Mouse (Mus musculus): ENCODE data around the gene Hapln4.
"Not testable (repeated sequence)": the region's sequence is repeated elsewhere in the genome, so short reads cannot be mapped to it uniquely, and the experiment has no call there.

Hapln4 gene

DNA sequence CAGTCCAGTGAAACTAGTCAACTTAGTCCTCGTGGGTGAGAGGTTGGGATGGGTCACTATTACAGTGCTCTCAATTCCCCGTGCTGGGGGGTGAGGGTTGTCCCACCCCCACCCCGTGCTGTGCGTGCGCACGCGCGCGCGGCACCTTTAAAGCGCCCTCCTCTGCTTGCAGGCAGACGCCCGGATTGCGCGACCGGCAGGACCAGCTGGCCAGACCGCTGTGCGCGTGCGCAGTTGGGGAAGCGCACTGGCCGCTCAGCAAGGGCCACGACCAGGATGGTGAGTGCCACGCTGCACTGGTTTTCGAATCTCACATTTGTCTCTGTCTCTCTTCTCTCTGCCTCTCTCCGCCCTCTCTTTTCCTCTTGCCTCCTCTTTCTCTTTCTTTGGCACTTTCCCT, at the start of gene Hapln4:
TSS of gene Hapln4 (plus strand) at position 173 of the 400 bp plus-strand sequence.
- DNase-seq (ENCODE audit: low read depth in 2 of 2, low spot score in 2 of 2), result no peak

DNA sequence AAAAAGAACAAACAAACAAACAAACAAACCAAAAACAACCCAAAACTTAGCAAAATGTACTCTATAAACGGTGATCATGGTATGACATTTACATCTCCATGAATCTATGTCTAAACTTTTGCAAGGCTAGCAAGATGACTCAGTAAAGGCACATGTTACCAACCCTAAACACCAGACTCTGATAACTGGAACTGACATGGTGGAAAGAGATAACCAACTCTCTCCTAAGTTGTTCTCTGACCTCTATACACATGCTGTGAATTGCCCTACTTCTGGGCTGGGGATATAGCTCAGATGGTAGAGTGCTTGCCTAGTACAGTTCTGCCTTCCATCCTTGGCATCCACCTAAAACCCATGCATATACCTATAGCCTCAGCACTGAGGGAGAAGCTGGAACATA, 45.3 kb upstream of the Hapln4 start:
- DNase-seq (ENCODE audit: low read depth in 2 of 2, low spot score in 2 of 2), result no peak

DNA sequence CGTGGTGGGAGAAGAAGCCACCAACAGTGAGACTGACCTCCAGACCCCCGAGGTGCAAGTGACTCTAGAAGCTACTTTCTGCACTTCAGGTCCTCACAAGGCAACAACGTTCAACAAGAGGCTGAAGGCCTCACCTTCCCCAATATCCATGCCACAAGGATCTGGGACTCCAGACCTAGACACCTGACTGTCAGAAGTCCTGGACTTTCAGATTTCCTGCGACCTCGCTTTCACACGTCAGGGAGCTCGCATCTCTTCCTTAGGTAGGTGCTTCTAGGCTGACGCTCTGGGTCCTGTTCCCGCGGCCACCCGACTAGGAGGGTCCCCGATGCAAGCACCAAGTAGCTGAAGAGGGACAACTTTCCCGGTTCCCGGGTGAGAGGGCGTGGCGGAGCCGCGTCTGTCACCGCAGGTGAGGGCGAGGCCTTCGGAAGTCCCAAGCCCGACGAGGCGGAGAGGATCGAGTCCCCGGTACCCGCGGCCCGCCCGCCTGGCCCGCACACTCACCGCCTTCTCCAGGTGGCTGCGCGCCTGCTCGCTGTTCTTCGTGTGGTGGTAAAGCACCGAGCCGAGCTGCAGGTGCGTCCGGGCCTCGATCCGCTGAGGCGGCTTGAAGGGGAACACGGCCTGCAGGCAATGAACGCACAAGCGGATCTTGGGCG, 41.2 kb upstream of the Hapln4 start:
- no peak for DNase-seq (ENCODE audit: low read depth in 2 of 2, low spot score in 2 of 2)

DNA sequence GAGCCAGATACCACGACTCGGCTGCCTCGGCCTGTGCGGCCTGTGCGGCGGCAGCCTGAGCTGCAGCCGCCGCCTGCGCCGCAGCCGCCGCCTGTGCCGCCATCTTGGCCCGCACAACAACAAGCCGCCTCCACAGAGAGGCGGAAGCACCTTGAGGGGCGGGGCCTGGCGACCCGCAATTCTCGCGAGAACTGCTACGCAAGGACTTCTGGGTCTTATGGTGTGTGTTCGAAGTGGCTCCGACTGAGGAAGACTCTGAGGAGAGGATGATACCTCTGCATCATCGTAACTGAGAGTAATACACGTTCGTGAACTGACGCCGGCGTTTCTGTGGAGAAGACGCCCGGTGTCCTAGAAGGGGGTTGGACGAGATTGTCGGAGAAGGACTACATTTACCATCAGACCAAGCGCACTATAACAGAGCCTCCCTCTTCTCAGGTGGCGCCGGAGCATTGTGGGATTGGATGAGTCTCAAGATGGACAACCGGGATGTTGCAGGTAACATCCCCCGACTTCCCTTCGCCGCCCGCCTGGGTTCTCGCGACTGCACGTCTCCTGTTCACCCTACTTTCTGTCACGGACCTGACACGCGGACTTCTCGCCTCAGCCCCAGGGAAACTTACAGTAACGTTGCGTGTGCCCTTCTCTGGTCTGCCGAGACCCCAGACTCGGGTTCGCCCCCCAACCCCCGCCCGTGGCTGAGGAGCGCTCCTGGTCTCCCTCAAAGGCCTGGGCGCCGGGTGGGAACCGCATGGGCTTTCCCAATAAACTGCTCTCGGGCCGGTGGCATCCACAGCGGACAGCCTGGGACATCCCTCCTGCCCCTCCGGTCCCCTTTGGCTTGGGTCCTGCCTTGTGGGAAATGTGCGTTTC, 40.4 kb upstream of the Hapln4 start, which contains the start of the genes Mau2 and Sugp1:
TSS of gene Mau2 (minus strand) at position 152 of the 873 bp plus-strand sequence.
TSS of gene Sugp1 (plus strand) at position 231 of the 873 bp plus-strand sequence.
- DNase-seq (ENCODE audit: low read depth in 2 of 2, low spot score in 2 of 2), result peak; percentile 95 to 98

DNA sequence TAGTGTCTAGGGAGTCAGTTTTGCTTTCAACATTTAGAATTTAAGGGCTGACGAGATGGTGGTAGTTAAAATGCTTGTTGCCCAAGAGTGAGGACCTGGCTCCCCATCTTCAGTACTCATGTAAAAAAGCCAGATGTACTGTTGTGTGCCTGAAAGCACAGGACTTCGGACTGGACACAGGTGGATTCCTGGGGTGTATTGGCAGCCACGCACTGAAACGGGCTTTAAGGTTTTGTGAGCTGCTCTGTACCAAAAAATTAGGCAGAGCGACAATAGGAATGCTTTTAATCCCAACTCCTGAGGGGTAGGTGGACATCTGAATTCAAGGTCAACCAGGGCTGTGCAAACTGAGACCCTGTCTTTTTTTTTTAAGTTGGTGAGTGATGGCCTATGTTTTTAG, 39.3 kb upstream of the Hapln4 start:
- DNase-seq (ENCODE audit: low read depth in 2 of 2, low spot score in 2 of 2), result no peak

DNA sequence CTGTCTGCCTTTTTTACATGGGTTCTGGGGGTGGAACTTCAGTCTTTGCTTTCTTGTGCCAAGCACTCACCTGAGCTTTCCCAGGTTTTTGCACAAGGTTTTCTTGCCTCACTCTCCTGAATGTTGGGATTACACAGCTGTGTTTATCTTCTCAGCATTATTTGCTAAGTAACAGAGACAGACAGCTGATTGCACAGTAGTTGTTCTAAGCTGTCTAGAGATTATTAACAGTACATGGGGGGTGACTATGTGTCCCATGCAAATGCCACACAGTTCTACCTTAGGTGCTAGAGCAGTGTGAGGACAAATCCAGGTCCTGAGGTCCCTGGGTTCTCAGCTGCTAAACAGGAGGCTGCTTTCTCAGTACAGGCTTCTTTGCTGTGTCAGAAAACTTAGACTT, 33.6 kb upstream of the Hapln4 start:
- no peak for DNase-seq (ENCODE audit: low read depth in 2 of 2, low spot score in 2 of 2)

GRCm38 (mm10) chr8:70050434-70050833, 32.8 kb upstream of the Hapln4 start:
- DNase-seq (ENCODE audit: low read depth in 2 of 2, low spot score in 2 of 2), result not testable (repeated sequence)

- no peak for DNase-seq (ENCODE audit: low read depth in 2 of 2, low spot score in 2 of 2)
Observed at GRCm38 (mm10) chr8:70057721-70058120, 25.5 kb upstream of the Hapln4 start.

GRCm38 (mm10) chr8:70071836-70072440, 11.3 kb upstream of the Hapln4 start:
- no peak for DNase-seq (ENCODE audit: low read depth in 2 of 2, low spot score in 2 of 2)

GRCm38 (mm10) chr8:70072441-70073069, 10.7 kb upstream of the Hapln4 start, which contains the start of gene Tm6sf2:
Gene Tm6sf2 (plus strand): TSS chr8:70072924.
- no peak for DNase-seq (ENCODE audit: low read depth in 2 of 2, low spot score in 2 of 2)

- DNase-seq (ENCODE audit: low read depth in 2 of 2, low spot score in 2 of 2), result no peak
Observed at GRCm38 (mm10) chr8:70073120-70073519, 10.1 kb upstream of the Hapln4 start.

- DNase-seq (ENCODE audit: low read depth in 2 of 2, low spot score in 2 of 2), result no peak
Observed at GRCm38 (mm10) chr8:70073682-70074081, 9.6 kb upstream of the Hapln4 start.

DNA sequence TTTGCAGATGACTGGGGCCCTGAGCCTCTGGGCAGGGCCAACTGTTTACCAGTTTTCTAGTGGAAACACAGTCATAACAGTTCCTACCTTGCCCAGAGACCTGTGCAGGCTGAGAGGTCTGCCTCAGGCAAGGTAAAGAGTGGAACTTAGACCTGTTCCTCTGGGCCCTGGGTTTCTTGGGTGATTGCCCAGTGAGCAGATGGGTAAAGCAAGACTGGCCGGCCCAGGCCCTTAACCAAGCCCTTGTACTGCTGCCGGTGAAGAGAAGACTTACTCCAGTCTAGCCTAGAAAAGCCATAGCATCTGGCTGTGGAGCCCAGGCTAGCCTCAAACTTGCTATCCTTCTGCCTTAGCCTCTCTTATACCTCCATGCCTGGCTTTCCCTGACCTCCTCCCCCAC, 1.3 kb upstream of the Hapln4 start:
- no peak for DNase-seq (ENCODE audit: low read depth in 2 of 2, low spot score in 2 of 2)

DNA sequence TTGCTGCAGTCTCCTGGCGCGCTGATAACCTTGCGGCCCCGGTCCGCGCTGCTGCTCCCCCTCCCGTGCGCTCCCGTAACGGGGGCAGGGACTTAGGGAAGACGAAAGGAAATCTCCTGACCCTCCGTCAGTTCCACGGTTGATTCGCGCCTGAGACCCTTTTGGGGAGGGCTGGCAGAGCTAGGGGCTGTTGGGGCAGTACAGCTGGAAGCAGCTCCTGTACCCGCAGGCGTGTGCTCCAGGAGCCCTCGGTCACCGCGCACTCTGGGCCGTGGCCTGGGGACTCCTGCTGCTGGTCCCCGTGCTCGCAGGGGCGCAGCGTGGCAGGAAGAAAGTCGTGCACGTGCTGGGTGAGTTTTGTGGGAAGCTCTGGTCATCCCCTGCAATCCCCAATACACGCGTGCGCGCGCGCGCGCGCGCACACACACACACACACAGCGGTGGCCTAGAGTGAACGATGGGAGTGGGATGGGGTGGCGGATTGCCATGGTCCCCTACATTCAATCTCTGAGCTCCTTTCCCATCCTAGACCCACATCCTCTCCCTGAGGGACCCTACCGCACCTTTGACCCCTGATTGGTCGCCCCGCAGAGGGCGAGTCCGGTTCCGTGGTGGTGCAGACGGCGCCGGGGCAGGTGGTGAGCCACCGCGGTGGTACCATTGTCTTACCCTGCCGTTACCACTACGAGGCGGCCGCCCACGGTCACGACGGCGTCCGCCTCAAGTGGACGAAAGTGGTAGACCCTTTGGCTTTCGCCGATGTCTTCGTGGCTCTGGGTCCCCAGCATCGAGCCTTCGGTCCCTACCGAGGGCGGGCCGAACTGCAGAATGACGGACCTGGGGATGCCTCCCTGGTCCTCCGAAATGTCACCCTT, 1.2 kb downstream of the Hapln4 start:
- no peak for DNase-seq (ENCODE audit: low read depth in 2 of 2, low spot score in 2 of 2)

- DNase-seq (ENCODE audit: low read depth in 2 of 2, low spot score in 2 of 2), result no peak
Observed at GRCm38 (mm10) chr8:70086151-70086550, 2.9 kb downstream of the Hapln4 start.

DNA sequence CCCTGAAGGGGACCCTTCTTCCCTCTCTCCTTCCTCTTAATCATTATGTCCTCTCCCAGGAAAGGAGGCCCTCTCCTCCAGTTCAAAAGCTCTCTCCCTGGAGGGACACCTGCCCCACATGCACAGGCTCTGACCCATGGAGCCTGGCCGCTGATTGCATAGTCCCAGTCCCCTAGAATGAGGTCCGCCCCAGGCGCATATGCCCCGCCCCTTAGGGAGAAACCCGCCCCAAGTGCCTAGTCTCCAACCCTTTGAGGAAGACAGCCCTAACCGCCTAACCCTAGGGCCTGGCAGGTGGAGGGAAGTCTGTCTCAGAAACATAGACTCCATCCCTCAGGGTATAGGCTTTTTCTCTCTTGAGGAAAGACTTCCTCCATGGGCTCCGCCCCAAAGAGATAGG, 4.0 kb downstream of the Hapln4 start:
- no peak for DNase-seq (ENCODE audit: low read depth in 2 of 2, low spot score in 2 of 2)

- DNase-seq (ENCODE audit: low read depth in 2 of 2, low spot score in 2 of 2), result no peak
Observed at GRCm38 (mm10) chr8:70087836-70088650, 4.8 kb downstream of the Hapln4 start.

DNA sequence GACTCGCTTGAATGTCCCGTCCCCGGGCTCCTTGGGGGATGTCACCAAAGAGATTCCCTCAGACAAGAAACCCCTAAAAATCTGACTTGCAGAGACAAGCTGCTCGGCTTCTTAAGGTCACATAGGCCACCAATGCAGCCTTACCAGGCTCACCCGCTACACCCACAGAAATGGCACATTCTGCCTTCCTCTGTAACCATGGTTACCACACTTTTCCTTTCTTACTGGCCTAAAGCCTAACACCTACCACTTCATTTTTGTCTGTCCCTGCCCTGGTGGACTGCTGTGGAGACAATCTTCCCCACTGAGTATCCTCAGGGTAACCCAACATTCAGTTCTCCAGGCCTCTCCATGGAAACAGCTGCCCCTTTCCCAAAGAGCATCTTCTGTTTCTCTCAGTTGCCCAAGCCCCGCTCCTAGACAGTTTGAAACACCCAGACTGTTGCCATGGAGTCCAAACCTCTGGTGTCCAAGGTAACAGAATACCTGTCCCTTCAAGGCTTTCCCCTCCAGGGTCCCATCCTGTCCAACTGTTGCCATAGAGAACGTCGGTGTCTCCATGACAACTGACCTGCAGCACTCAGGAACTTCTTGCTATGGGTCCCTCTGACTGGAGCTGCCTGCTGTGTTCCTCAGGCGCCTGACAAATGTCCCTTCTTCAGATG, 6.2 kb downstream of the Hapln4 start:
- DNase-seq (ENCODE audit: low read depth in 2 of 2, low spot score in 2 of 2), result no peak

- DNase-seq (ENCODE audit: low read depth in 2 of 2, low spot score in 2 of 2), result no peak
Observed at GRCm38 (mm10) chr8:70092786-70093185, 9.5 kb downstream of the Hapln4 start.

Data from CD8-positive naive resting alpha-beta T cell, adult 2 months (primary cell).